Mouse (Mus musculus) megakaryocyte progenitor cell, adult 5-6 weeks (primary cell): Measurements from ENCODE around the gene Il4. TPM values are rescaled to one million over a fixed set of nuclear protein-coding genes. Genes with fewer than 3 reads are reported as not detected.
"Not testable (repeated sequence)": the region's sequence is repeated elsewhere in the genome, so short reads cannot be mapped to it uniquely, and the experiment has no call there.

Experiments
- ATAC-seq: replicated peaks from 2 replicates; pipeline ENCODE4 v1.8.0; 2016; ENCODE audit warnings: mild to moderate bottlenecking, moderate TSS enrichment, inconsistent platforms; ENCODE audit not compliant: poor library complexity
- total RNA-seq, 2 experiments: library from RNA; stranded (forward) in 1 of 2; stranded (reverse) in 1 of 2; fragments of 157-497, 149-512 nt in 1 of 2; fragments of 200-1000 nt in 1 of 2; gene quantifications; 2 replicates each; pipeline versions ENCODE4 v1.2.3 to v1.2.4; 2015 to 2017

Gene Il4
- total RNA-seq, 2 experiments from 2014 or later = not detected

GRCm38 (mm10) chr11:53567224-53568014 lies 51.0 kb downstream of the Il4 start, which contains the start of gene Kif3a:
Gene Kif3a (plus strand): TSS chr11:53567379.
- peak; percentile 98 for ATAC-seq

GRCm38 (mm10) chr11:53566646-53567045 lies 51.8 kb downstream of the Il4 start:
- no peak for ATAC-seq

- ATAC-seq = peak; percentile 23; the same call in 1 of the 2 replicates
These were observed 56.5 kb downstream of the Il4 start for GRCm38 (mm10) chr11:53561986-53562385.

- not testable (repeated sequence) for ATAC-seq
These were observed 58.5 kb downstream of the Il4 start for GRCm38 (mm10) chr11:53559980-53560379.

- ATAC-seq = not testable (repeated sequence)
These were observed 60.5 kb downstream of the Il4 start for GRCm38 (mm10) chr11:53557992-53558391.

- ATAC-seq = not testable (repeated sequence)
These were observed 61.9 kb downstream of the Il4 start for GRCm38 (mm10) chr11:53556529-53556928.

Other genes starting within 250 kb of the Il4 start
- not detected in 2 replicates for gene Leap2, start 195.5 kb downstream of the Il4 start, total RNA-seq (2015)
- gene Leap2, start 195.5 kb downstream of the Il4 start, total RNA-seq (2017) = not detected in 2 replicates
- gene Uqcrq, start 187.8 kb downstream of the Il4 start, total RNA-seq (2015) = 194 and 224 TPM in 2 replicates
- 30.5 and 42.9 TPM in 2 replicates for gene Uqcrq, start 187.8 kb downstream of the Il4 start, total RNA-seq (2017)
- gene Gdf9, start 187.6 kb downstream of the Il4 start, total RNA-seq (2015) = 0.25 and 0.34 TPM in 2 replicates
- gene Gdf9, start 187.6 kb downstream of the Il4 start, total RNA-seq (2017) = 2.7 TPM in 1 of 2 replicates, not detected in the other
- gene Gm10447, start 161.6 kb downstream of the Il4 start, total RNA-seq (2015) = not detected in 2 replicates
- not detected in 2 replicates for gene Gm10447, start 161.6 kb downstream of the Il4 start, total RNA-seq (2017)
- 0.02 TPM in 1 of 2 replicates, not detected in the other for gene Shroom1, start 161.5 kb downstream of the Il4 start, total RNA-seq (2015)
- gene Shroom1, start 161.5 kb downstream of the Il4 start, total RNA-seq (2017) = not detected in 2 replicates
- gene Gm9837, start 148.2 kb downstream of the Il4 start, total RNA-seq (2015) = not detected in 2 replicates
- not detected in 2 replicates for gene Gm9837, start 148.2 kb downstream of the Il4 start, total RNA-seq (2017)
- not detected in 2 replicates for gene Gm9945, start 138.5 kb downstream of the Il4 start, total RNA-seq (2015)
- not detected in 2 replicates for gene Gm9945, start 138.5 kb downstream of the Il4 start, total RNA-seq (2017)
- gene Sowaha, start 138.4 kb downstream of the Il4 start, total RNA-seq (2015) = 0.73 and 0.79 TPM in 2 replicates
- gene Sowaha, start 138.4 kb downstream of the Il4 start, total RNA-seq (2017) = 0.29 and 0.91 TPM in 2 replicates
- 15.5 and 27.3 TPM in 2 replicates for gene Sept8, start 99.4 kb downstream of the Il4 start, total RNA-seq (2015)
- 11.0 and 24.6 TPM in 2 replicates for gene Sept8, start 99.4 kb downstream of the Il4 start, total RNA-seq (2017)
- 3.9 TPM in 2 replicates for gene Kif3a, start 51.3 kb downstream of the Il4 start, total RNA-seq (2015)
- 6.2 and 9.1 TPM in 2 replicates for gene Kif3a, start 51.3 kb downstream of the Il4 start, total RNA-seq (2017)
- not detected in 2 replicates for gene Il13, start 16.0 kb upstream of the Il4 start, total RNA-seq (2015)
- not detected in 2 replicates for gene Il13, start 16.0 kb upstream of the Il4 start, total RNA-seq (2017)
- gene Rad50, start 88.7 kb upstream of the Il4 start, total RNA-seq (2015) = 49.3 and 57.7 TPM in 2 replicates
- 66.5 and 79.1 TPM in 2 replicates for gene Rad50, start 88.7 kb upstream of the Il4 start, total RNA-seq (2017)
- not detected in 2 replicates for gene Il5, start 102.1 kb upstream of the Il4 start, total RNA-seq (2015)
- gene Il5, start 102.1 kb upstream of the Il4 start, total RNA-seq (2017) = not detected in 2 replicates
- gene Irf1, start 151.3 kb upstream of the Il4 start, total RNA-seq (2015) = 25.0 and 29.8 TPM in 2 replicates
- gene Irf1, start 151.3 kb upstream of the Il4 start, total RNA-seq (2017) = 32.9 and 46.8 TPM in 2 replicates
- gene Gm17334, start 154.5 kb upstream of the Il4 start, total RNA-seq (2015) = not detected in 2 replicates
- 0.37 TPM in 1 of 2 replicates, not detected in the other for gene Gm17334, start 154.5 kb upstream of the Il4 start, total RNA-seq (2017)
- 0.93 and 2.4 TPM in 2 replicates for gene Gm12216, start 240.6 kb upstream of the Il4 start, total RNA-seq (2015)
- gene Gm12216, start 240.6 kb upstream of the Il4 start, total RNA-seq (2017) = 0.21 and 2.2 TPM in 2 replicates